Mouse (Mus musculus): ENCODE measurements around the gene Gm20388. TPM values are rescaled to one million over a fixed set of nuclear protein-coding genes. Genes with fewer than 3 reads are reported as not detected.
A peak's percentile ranks its signal among the peaks of the same experiment; 100 is the strongest.

The Gm20388 gene
- total and polyA plus RNA-seq, 2 experiments from 2014 or later, result 17.3 TPM; not detected in 1

DNA sequence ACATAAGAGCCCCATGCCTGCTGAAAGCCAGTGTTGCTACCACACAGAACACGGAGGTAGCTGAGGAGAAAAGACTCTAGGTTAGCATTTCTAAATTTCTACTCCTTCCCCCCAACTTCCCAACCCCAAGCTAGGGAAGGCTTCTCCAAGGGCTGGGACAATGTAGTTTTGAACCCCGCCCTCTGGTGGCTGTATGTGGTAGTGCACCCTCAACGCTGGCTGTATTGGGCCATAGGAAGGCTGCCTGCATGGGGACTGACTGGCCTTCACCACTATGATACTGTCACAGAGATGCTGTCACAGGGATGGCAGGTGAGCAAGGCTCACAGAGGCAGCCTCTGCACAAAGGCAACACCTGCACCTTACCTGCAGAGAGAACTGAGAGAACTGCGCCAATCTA is 161.0 kb downstream of the Gm20388 start:
- H3K27ac ChIP-seq (ENCODE audit: low read depth), result no peak overlapping the region

DNA sequence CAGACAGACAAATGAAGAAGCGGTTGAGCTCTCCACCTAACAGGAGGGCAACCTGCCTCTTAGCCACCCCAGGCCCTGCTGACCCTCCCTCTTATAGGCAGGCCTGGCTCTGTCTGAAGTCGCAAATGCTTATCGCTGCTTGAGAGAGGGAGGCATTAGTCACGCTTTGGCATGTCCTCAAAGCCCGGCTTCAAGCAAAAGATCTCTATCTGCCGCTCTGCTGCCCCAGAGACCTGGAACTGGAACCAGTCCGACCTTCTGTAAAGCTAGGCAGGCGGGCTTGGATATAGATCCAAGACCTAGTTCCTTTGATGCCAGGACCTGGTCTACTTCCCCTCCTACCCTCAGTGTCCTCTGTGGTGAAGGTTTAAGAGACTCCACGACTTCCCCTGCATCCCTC is 161.6 kb downstream of the Gm20388 start:
- DNase-seq (ENCODE audit: low spot score) (no peak), ATAC-seq (ENCODE audit: insufficient read depth, low read depth) (no peak)
- H3K27ac ChIP-seq (ENCODE audit: low read depth), result no peak overlapping the region
- TF ChIP-seq CTCF (IDR thresholded peaks at IDR 0.05; ENCODE audit: low read depth) (no peak), EP300 (IDR thresholded peaks at IDR 0.05; ENCODE audit: low read depth) (no peak)
- H3K4me1 ChIP-seq (ENCODE audit: control insufficient read depth, insufficient read depth), result no peaks in the 10 kb centered on the region
- H3K9me3 ChIP-seq (replicated peaks; ENCODE audit: control insufficient read depth, low read length), result no peaks in the 10 kb centered on the region
- no peak overlapping the region for H3K9ac ChIP-seq (replicated peaks; ENCODE audit: low read depth, low read length)
- no peaks in the 10 kb centered on the region for H3K36me3 ChIP-seq (replicated peaks; ENCODE audit: control insufficient read depth, insufficient read depth, low read length)
- no peak overlapping the region for H3K4me3 ChIP-seq (ENCODE audit: low read depth, low read length)
- 0 out of 2 replicates have a peak, but pooled peaks cover 4% of the 10 kb centered on the region for H3K27me3 ChIP-seq (ENCODE audit: control insufficient read depth, insufficient read depth, low read length)
- H3K4me2 ChIP-seq (ENCODE audit: low read depth, low read length), result no peak overlapping the region
- WGBS, result 67% methylated on average over 9 of the region's 9 CpGs

More for the DNA sequence above, 161.0 kb downstream of the Gm20388 start:
- Histone ChIP-seq H3K4me3 (ENCODE audit: low read depth, low read length) (no peak overlapping the region), H3K4me2 (ENCODE audit: low read depth, low read length) (no peak overlapping the region), H3K4me1 (ENCODE audit: control insufficient read depth, insufficient read depth) (no peaks in the 10 kb centered on the region), H3K36me3 (replicated peaks; ENCODE audit: control insufficient read depth, insufficient read depth, low read length) (no peaks in the 10 kb centered on the region), H3K9ac (replicated peaks; ENCODE audit: low read depth, low read length) (no peak overlapping the region), H3K9me3 (replicated peaks; ENCODE audit: control insufficient read depth, low read length) (no peaks in the 10 kb centered on the region), H3K27me3 (ENCODE audit: control insufficient read depth, insufficient read depth, low read length) (0 out of 2 replicates have a peak, but pooled peaks cover 4% of the 10 kb centered on the region)
- DNase-seq (ENCODE audit: low spot score) (peak; percentile 66), ATAC-seq (ENCODE audit: insufficient read depth, low read depth) (peak; percentile 77)
- 29% methylated on average over 4 of the region's 4 CpGs for WGBS
- TF ChIP-seq CTCF (IDR thresholded peaks at IDR 0.05; ENCODE audit: low read depth), result peak; percentile 91
- TF ChIP-seq EP300 (IDR thresholded peaks at IDR 0.05; ENCODE audit: low read depth), result no peak

DNA sequence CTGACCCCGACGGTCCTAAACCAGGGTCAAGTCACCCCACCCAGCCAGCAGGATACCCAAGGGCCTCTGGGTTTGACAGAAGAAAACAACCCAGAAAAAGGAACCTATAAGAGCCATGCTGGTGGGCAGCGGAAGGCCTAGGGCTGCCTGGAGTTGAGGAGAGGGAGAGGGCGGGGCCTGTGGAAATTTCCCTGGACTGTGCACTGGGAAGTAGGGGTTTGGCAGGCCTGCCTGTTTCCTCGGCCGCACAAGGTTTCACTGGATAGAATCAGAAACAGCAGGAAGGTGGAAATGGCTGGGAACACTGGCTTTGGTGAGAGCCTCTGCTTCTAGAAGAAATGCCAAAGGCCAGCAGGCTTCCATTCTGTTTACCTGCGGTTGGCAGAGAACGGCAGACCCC is 162.2 kb downstream of the Gm20388 start:
- Histone ChIP-seq H3K4me1 (ENCODE audit: control insufficient read depth, insufficient read depth) (no peaks in the 10 kb centered on the region), H3K9ac (replicated peaks; ENCODE audit: low read depth, low read length) (no peak overlapping the region), H3K4me3 (ENCODE audit: low read depth, low read length) (no peak overlapping the region), H3K27me3 (ENCODE audit: control insufficient read depth, insufficient read depth, low read length) (0 out of 2 replicates have a peak, but pooled peaks cover 4% of the 10 kb centered on the region), H3K4me2 (ENCODE audit: low read depth, low read length) (no peak overlapping the region), H3K27ac (ENCODE audit: low read depth) (no peak overlapping the region), H3K36me3 (replicated peaks; ENCODE audit: control insufficient read depth, insufficient read depth, low read length) (no peaks in the 10 kb centered on the region), H3K9me3 (replicated peaks; ENCODE audit: control insufficient read depth, low read length) (no peaks in the 10 kb centered on the region)
- DNase-seq (ENCODE audit: low spot score) (no peak), ATAC-seq (ENCODE audit: insufficient read depth, low read depth) (no peak)
- TF ChIP-seq CTCF (IDR thresholded peaks at IDR 0.05; ENCODE audit: low read depth) (no peak), EP300 (IDR thresholded peaks at IDR 0.05; ENCODE audit: low read depth) (no peak)
- WGBS, result 84% methylated on average over 8 of the region's 8 CpGs

DNA sequence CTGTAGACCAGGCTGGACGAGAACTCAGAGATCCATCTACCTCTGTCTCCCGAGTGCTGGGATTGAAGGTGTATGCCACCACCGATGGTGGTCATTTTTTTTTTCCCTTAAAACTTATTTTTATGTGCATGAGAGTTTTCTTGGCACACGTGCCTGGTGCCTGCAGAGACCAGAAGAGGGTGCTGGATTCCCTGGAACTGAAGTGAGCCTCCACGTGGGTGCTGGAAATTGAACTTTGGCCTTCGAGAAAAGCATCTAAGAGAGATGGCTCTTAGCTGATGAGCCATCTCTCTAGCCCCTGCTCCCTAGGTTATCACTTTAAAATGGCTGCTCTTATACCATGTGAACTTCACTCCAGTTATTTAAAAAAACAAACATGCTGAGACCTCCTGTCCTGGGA is 163.9 kb downstream of the Gm20388 start:
- H3K36me3 ChIP-seq (replicated peaks; ENCODE audit: control insufficient read depth, insufficient read depth, low read length), result no peaks in the 10 kb centered on the region
- no peak overlapping the region for H3K27ac ChIP-seq (ENCODE audit: low read depth)
- no peaks in the 10 kb centered on the region for H3K9me3 ChIP-seq (replicated peaks; ENCODE audit: control insufficient read depth, low read length)
- H3K4me1 ChIP-seq (ENCODE audit: control insufficient read depth, insufficient read depth), result no peaks in the 10 kb centered on the region
- TF ChIP-seq CTCF (IDR thresholded peaks at IDR 0.05; ENCODE audit: low read depth), result no peak
- no peak overlapping the region for H3K9ac ChIP-seq (replicated peaks; ENCODE audit: low read depth, low read length)
- H3K27me3 ChIP-seq (ENCODE audit: control insufficient read depth, insufficient read depth, low read length), result 0 out of 2 replicates have a peak, but pooled peaks cover 4% of the 10 kb centered on the region
- no peak overlapping the region for H3K4me2 ChIP-seq (ENCODE audit: low read depth, low read length)
- no peak for ATAC-seq (ENCODE audit: insufficient read depth, low read depth)
- WGBS, result 75% methylated on average over 6 of the region's 6 CpGs
- H3K4me3 ChIP-seq (ENCODE audit: low read depth, low read length), result no peak overlapping the region
- no peak for DNase-seq (ENCODE audit: low spot score)

DNA sequence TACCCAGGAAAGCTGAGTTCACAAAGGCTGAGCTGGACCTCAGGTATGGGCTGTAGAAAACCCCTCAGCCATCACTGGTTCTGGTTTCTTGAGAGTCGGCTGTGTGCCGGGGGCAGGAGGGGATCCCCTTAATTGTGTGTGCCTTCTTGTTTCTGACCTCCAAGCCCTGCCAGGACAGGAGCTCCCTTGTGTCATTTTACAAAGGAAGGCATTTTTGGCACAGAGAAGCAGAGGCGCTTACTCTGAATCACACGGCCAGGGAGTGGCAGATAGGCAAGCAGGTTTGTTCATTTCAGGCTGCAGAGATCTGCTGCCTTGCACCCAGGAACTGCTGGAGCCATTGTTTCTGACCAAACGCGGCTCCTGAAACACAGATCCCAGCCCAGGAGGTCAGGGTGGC is 164.7 kb downstream of the Gm20388 start:
- Histone ChIP-seq H3K9ac (replicated peaks; ENCODE audit: low read depth, low read length) (no peak overlapping the region), H3K4me1 (ENCODE audit: control insufficient read depth, insufficient read depth) (no peaks in the 10 kb centered on the region), H3K4me3 (ENCODE audit: low read depth, low read length) (no peak overlapping the region), H3K9me3 (replicated peaks; ENCODE audit: control insufficient read depth, low read length) (no peaks in the 10 kb centered on the region), H3K4me2 (ENCODE audit: low read depth, low read length) (no peak overlapping the region), H3K27me3 (ENCODE audit: control insufficient read depth, insufficient read depth, low read length) (0 out of 2 replicates have a peak, but pooled peaks cover 4% of the 10 kb centered on the region), H3K27ac (ENCODE audit: low read depth) (no peak overlapping the region), H3K36me3 (replicated peaks; ENCODE audit: control insufficient read depth, insufficient read depth, low read length) (0 out of 2 replicates have a peak, but pooled peaks cover 2% of the 10 kb centered on the region)
- no peak for TF ChIP-seq EP300 (IDR thresholded peaks at IDR 0.05; ENCODE audit: low read depth)
- TF ChIP-seq CTCF (IDR thresholded peaks at IDR 0.05; ENCODE audit: low read depth), result no peak
- DNase-seq (ENCODE audit: low spot score), result no peak
- WGBS, result 62% methylated on average over 6 of the region's 6 CpGs
- no peak for ATAC-seq (ENCODE audit: insufficient read depth, low read depth)

DNA sequence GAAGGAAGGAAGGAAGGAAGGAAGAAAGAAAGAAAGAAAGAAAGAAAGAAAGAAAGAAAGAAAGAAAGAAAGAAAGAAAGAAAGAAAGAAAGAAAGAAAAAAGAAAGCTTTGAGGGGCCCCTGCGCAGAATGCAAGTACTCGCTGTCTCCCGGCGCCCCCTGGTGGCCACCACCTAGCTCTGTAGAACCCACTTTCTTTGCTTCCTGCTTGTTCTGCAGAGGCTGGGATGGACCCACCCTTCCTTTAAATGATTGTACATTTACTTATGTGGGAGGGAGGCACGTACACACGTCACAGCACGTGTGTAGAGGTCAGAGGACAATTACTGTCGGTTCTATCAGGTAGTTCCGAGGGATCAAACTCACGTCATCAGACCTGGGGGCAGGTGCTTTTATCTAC is 167.4 kb downstream of the Gm20388 start:
- no peak overlapping the region for H3K27ac ChIP-seq (ENCODE audit: low read depth)
- no peaks in the 10 kb centered on the region for H3K9me3 ChIP-seq (replicated peaks; ENCODE audit: control insufficient read depth, low read length)
- no peak overlapping the region for H3K4me3 ChIP-seq (ENCODE audit: low read depth, low read length)
- no peak overlapping the region for H3K4me2 ChIP-seq (ENCODE audit: low read depth, low read length)
- H3K36me3 ChIP-seq (replicated peaks; ENCODE audit: control insufficient read depth, insufficient read depth, low read length), result peaks cover 29% of the 10 kb centered on the region
- TF ChIP-seq EP300 (IDR thresholded peaks at IDR 0.05; ENCODE audit: low read depth) (no peak), CTCF (IDR thresholded peaks at IDR 0.05; ENCODE audit: low read depth) (peak; percentile 80)
- DNase-seq (ENCODE audit: low spot score), result peak; percentile 68
- 13% methylated on average over 10 of the region's 10 CpGs for WGBS
- H3K27me3 ChIP-seq (ENCODE audit: control insufficient read depth, insufficient read depth, low read length), result 0 out of 2 replicates have a peak, but pooled peaks cover 4% of the 10 kb centered on the region
- no peak overlapping the region for H3K9ac ChIP-seq (replicated peaks; ENCODE audit: low read depth, low read length)
- ATAC-seq (ENCODE audit: insufficient read depth, low read depth), result peak; percentile 56
- H3K4me1 ChIP-seq (ENCODE audit: control insufficient read depth, insufficient read depth), result no peaks in the 10 kb centered on the region
